Mouse (Mus musculus) c-Kit-positive CD71-positive TER-119-negative erythroid progenitor cells, embryonic 14.5 days (primary cell): ENCODE measurements around the gene Chrm1.

Experiments
- DNase-seq: peaks from one replicate; pipeline ENCODE4 v3.0.0-alpha.2; 2013; ENCODE audit warnings: low read depth

The Chrm1 gene

DNA sequence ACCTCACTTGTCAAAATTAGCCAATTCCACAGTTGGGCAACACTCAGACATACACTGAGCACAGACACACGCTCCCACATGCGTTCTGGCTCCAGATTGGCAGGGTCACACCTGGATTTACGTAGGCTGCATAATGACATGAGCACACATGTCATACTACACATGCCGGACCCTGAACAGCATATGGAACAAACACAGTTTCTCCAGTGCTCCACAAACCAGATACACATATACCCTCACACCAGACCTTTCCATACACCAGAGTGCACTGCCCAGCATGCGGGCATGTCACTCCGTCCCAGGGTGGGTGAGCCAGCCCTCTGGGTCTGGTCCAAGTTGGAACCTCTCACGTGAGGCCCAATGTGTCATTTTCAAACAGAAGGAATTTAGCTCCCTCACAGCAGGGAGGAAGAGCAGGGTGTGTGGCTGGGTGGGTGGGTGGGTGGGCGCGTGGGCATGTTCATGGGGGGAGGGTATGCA is at the start of gene Chrm1:
Chrm1 (plus strand) TSS at position 430 of the 480 bp plus-strand sequence.
- DNase-seq: no peak

DNA sequence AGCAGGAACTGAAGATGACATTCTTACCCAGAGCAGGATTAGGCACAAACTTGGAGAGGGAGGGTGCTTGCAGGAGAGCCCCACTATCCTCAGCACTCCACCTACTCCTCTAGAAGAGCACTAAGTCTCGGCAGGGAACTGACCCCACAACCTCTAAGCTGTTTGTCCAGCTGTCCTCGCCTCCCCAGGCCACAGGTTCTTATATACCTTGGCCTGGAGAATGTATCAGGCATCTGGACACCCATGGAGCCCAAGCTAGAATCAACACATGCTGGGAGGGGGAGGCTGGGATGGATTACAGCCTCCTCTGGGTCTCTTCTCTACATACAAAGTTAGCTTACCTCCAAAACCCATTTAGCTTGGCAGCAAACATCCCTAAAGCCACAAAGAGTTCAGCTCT is 49.2 kb upstream of the Chrm1 start:
- no peak for DNase-seq

DNA sequence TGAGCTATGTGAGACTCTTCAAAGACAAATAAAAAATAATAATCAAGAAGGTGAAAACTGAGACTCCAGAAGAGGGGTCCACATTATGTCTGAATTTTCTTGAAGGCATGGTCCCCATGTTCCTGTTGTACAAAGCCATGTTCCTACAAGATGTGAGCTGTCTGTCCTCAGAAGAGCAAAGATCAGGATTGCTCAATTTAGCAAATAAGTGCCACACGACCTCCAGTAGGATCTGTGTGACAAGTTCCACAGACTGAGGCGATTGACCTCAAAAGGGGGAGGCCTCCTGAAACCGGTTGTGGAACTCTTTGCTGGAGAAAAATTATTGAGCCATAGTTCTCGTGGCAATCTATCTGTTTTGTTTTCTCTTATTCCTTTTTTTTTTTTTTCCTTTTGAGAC is 47.3 kb upstream of the Chrm1 start:
- DNase-seq: no peak

DNA sequence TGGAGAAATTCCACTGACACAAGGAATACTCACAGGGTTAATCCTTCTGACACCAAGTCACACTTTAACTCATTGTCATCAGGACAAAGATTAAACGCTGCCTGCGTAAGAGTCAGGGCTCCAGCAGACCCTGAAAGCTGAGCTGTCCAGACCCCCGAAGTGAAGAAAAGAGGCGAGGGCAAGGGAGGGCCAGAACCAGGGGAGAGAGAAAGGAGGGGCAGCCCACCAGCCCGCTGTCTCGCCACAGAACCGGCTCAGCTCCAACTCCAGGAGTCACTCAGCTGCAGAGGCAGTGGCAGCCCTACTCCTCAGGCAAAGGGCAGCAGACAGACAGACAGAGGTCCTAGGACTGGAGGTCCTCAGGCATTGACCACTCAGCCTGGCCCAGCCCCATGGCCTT is 45.7 kb upstream of the Chrm1 start, which contains the start of gene Slc22a6:
Slc22a6 (plus strand) TSS at position 136 of the 400 bp plus-strand sequence.
- DNase-seq: no peak

DNA sequence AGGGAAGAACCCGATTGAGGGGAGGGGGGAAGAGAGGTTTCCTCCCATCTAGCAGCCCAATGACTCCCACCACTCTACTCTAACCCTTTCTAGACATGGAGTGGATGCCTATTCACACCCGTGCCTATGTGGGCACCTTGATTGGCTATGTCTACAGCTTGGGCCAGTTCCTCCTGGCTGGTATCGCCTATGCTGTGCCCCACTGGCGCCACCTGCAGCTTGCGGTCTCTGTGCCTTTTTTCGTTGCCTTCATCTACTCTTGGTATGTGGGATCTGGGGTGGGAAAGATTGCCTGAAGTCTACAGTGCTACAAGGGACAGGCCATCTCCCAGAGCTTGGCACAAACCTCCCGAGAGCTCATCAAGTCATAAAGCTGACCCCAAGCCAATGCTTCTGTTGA is 42.5 kb upstream of the Chrm1 start:
- DNase-seq: no peak

DNA sequence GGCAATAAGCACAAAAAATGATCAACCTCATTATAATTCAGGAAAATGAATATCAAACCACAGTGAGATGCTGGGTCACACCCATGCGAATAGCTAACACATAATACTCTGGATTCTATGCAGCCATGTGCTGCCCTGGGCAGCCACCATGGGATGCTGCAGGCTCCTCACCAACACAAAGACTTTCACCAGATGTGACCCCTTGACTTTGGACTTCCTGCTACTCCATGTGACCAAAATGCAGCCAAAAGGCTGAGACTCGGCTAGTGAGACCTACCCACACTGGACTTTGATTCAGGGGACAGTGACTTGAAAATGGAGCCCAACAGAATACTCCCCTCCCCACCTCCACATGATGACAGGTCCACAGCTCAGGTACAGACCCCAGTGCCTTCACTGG is 33.3 kb upstream of the Chrm1 start:
- DNase-seq: no peak

DNA sequence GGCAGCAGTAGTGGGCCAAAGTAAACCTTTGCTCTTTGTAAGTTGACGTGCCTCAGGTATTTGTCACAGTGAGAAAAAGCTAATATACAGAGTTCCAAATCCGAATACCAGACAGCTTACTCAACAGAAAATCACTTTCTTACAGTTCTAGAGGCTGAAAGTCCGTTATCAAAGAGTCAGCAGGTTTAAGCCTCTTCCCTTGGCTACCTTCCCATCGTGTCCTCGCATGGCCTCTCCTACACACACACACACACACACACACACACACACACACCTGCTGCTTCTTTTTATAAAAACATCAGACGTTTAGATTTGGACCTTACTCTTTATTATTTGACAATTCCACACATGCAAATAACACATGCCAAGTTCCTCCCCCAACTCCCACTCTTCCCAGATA is 32.8 kb upstream of the Chrm1 start:
- no peak for DNase-seq

DNA sequence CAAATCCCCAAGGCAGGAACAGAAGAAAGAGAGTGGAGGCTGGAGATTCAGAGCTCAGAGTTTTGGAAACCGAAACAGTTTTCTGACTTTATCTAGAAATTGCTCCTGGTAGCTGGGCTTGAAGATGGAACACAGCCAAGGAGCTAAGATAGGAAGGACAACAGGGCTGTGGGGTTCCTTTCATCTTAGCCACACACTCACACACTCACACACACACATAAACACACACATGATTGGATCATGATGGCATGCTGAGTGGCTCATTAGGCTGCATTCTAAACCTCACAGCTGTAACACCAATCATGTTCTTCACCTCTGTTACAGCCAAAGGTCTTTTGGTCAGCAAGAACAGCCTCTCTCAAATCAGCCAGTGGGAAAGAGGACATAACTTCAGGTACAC is 31.6 kb upstream of the Chrm1 start:
- no peak for DNase-seq

DNA sequence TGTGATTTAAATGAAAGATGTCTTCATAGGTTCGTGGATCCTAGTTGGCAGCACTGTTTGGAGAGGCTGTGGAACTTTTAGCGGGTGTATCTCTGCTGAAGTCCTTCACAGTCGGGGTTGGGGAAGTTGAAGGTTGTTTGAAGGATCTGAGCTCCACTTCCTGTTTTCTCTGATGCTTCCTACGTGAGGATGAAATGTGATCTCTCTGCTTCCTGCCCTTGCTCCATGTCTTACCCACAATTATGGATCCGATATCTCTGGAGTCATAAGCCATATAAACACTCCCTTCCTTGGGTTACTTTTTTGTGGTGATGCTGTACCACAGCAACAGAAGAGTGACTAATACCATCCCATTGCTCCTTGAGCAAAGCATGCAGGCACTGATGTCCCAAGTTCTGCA is 21.5 kb upstream of the Chrm1 start:
- DNase-seq: no peak

DNA sequence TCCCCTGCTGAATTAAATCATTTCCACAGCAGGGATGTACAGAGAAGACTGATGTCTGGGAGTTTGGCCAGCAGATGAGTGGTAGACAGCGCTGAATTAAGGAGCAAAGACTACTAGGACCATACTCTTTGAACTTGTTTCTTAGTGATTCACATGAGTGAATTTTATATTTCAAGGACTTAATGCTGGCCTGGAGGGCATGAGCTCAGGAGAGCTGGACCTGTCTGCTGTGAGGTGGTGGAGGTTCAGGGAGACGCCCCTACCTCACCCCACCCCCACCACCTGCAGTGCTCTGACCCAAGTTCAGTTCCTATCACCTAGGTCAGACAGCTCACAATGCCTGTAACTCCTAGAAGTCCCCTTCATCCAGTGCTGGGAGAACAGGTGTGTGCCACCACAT is 17.2 kb upstream of the Chrm1 start:
- DNase-seq: no peak

DNA sequence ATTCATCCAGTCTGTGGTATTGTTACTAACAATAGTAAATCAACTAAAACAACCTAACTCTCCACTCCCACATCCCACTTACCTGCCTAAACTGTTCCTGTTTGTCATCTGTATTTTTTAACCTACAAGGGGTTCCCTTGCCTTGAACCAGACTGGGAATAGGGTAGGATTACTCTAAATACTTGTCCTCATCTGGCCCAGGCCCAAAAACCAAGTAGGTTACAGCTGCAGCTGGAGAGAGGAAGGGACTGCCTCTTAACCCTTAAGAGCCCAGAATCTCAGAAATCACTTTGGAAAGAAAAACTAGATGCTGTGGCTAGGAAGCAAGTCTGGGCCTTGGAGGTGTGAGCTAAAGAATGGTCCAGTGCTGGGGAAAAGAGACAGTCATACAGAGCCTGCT is 7.8 kb upstream of the Chrm1 start:
- no peak for DNase-seq

DNA sequence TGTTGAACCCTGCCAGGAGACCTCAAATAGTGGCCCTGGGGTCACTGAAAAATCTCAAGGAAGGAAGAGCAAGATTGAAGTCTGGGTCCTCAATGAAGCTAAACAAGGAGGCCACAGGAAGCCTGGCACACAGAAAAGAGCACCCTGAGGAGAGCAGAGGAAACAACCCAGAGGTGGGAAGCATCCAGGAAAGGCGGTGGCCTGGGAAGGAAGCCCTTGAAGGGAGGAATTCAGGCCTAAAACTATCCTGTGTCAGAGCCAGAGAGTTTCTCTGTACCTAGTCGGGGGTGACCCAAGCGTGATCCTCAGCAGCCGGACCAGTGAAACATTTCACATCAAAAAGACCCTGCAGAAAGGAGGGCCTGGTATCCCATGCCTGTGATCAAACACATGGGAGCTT is 7.2 kb upstream of the Chrm1 start:
- no peak for DNase-seq

DNA sequence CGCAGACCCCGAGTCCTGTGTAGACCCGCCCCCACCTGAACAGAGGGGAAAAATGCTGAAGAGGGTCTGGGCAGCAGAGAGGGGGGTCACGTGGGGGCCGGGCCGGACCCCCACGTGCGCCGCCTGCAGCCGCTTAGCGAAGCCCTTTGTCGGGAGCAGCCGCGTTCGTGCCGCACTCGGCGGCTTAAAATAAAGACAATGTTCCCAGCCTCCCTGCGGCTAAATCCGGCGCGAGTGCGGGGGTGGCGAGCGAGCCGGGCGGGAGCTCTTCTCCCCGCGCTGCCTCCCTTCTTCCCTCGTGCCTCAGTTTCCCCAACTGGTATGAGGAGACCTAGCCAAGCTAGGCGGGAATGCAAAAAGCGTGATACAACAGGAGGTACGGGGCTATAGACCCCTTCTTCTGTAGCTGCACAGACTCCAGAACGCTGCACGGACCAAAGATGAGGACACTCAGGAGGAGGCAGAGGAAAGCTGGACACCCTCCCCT is 1.7 kb upstream of the Chrm1 start:
- DNase-seq: no peak

DNA sequence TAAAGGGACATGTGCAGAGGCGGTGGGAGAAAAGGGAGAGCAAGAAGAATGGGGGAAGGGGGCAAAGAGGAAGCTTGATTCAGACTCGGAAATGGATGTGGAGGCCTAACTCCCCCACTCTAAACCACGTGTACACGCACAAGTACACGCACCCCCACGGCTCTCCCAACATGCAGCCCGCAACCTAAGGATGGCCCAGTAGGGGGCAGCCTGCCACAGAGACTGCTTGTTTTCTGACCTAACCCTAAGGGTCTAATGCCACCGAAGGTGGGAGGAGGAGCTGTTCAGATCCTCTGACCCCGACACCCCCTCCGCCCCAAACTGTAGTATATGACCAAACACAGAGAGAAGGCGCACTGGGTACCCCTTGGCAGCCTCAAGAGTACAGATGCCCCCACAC is 1.3 kb upstream of the Chrm1 start:
- DNase-seq: peak; percentile 44

DNA sequence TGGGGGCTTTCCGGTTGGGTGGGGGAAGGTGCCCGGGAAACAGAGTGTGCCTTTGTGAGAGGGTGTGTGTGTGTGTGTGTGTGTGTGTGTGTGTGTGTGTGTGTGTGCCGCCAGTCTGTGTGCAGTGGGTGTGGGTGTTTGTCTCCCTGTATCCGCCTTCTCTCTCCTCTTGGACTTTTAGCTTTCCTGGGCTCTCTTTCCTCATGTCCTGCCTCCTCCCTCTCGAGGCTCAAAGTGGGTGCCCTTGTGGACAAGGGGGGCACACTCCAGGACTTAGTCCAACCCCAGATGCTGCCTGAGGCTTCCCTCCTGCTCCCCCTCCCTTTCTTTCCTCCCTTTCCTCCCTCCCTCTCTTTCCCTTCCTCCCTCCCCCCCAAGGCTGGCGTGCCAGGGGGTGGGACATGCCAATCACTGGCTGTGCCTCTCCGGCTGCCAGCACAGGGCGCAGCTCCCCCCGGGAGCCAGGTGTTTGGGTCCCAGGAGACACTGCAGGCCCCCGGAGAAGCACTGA is 377 bp downstream of the Chrm1 start:
- no peak for DNase-seq

DNA sequence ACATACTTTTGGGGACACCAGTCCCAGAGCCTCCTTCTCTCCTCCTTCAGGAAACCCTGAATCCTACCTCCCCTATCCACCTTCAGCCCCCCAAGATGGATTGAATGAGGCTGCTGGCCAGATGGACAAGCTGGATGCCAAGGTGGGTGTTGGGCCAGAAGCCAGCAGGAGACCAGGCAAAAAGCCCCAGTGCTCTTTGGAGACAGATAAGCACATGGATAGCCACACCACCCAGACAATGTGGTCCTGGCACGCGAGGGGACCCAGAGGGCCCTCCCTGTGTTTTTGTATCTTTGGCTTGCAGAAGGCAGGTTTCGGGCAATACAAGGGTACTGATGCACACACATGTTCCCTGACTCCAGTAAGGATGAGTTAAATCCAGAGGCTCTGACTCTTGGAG is 1.3 kb downstream of the Chrm1 start:
- DNase-seq: no peak

DNA sequence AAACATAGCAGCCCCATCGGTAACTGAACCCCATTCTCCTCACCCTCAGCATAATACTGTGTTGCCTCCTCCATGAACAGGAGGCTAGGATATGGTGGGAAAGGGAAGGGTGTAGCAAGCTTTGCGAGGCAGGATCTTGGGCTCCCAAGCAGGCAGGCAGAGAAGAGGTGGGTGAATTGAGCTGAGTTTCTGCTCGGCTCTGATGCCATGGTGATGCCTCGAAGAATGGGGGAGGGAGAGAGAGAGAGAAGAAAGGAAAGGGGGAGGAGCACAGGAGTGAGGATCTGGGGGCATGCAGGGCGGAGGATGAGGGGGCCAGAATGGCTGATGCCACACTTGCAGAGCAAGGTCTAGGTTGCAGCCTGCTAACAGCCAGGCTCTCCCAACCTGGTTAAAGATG is 2.2 kb downstream of the Chrm1 start:
- DNase-seq: no peak

DNA sequence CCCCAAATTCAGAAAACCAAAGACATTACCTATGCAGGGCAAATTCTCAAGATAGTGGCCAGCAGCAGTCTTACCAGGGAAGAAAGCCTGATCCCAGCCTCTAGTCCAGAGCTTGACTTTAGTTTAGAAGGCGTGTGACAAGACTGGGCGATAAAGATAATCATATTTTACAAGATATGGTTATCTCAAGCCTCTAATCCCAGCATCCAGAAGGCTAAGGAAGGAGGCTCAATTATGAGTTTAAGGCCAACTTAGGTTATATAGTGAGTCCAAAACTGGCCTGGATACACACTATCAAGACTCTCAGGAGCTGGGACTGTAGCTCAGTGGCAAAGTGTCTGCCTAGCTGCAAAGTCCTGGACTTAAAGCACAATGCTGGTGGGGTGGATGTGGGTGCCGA is 9.3 kb downstream of the Chrm1 start:
- peak; percentile 40 for DNase-seq

DNA sequence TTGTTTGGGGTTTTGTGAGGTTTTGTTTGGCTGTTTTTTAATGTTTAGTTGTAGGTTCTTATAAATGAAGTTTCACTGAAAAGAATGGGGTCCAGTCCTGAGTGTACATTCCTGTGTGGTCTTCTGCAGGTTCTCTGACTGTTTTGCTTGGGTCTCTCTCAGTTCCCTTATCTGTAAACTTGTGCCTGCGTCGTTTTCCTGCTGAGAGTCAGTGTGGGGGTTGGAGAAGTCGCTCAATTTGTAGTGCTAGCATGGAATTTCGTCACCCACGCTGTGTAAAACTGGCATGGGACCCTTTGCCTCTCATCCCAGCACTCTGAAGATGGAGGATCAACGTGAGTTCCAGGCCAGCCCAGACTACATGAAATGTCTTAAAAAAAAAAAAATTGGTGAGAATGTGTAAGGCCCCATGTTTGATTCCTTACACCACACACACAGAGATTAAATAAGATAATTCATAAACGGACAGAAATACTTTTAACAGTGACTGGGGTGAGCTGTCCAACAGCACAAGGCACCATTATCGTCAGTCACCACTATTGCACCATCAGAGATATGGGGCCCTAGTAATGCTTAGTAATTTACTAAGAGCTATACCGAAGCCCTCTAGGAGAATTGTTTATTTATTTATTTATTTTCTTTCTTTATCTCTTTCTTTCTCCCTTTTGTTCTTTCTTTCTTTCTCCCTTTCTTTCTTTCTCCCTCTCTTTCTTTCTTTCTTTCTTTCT is 9.9 kb downstream of the Chrm1 start:
- DNase-seq: peak; percentile 35

DNA sequence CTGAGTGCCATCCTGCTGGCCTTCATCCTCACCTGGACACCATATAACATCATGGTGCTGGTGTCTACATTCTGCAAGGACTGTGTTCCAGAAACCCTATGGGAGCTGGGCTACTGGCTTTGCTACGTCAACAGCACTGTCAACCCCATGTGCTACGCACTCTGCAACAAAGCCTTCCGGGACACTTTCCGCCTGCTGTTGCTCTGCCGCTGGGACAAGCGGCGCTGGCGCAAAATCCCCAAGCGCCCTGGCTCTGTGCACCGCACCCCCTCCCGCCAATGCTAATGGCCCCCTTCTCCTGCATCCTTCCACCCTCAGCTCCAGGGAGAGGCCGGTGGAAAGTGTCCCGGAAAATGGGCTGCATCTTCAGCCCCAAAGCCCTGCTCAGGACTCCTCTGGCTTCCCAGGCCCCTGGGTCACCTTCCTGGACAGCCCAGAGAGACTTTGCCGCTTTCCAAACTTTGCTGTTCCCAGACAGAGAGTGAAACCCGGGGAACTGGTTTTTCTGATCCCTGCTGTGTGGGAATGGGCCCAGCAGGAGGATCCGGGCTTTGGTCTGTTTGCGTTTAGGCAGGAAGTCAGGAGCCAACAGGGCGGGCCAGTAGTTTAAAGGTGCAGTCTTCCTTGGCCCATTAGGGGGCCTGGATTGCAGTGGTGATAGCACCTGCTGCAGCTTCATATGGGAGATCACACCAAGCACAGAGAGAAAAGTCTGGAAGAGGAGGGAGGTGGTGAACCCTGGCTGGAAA is 15.6 kb downstream of the Chrm1 start:
- no peak for DNase-seq

DNA sequence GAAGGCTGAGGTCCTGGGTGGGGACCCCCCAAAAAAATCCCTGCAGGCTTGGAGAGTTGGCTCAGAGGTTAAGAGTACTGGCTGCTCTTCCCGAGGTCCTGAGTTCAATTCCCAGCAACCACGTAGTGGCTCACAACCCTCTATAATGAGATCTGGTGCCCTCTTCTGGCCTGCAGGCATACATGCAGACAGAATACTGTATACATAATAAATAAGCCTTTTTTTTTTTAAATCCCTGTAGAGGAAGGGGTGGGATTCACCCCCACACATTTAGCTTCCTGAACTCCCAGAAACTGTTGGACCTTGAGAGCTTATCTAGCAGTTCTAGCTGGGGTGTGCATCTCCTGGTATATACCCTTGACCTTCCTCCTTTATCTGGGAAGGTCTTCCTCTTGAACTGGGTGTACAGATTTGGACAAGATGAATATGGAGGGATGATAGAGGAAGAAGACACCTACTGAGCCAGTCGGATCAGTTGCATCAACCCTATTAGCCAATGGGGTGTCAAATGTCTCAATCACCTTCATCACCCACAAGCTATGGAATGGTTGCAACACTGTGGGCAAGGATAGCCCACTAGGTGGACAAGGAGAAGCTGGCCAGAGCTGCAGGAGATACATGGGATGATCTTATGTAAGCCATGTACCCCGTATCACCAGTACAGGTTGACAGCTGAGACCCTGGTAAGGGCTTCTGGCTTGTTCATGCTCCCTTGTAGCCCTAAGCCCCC is 18.2 kb downstream of the Chrm1 start:
- DNase-seq: no peak

DNA sequence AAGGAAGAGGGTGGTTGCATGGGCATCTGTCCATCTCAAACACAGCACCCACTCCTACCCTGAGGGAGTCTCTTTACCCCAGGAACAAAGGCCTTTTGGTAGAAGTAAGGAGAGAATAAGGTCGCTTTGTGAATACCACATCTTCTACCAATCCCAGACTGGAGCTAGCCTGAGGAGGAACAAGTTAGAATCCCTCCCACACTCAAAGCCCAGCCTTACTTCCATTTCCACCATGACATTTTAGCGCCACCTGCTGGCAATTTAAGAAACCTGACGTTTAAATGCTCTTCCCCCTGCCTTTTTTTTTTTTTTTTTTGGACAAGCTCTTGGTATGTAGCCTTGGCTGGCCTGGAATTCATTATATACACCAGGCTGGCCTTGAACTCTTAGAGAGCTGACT is 19.4 kb downstream of the Chrm1 start:
- peak; percentile 83 for DNase-seq

DNA sequence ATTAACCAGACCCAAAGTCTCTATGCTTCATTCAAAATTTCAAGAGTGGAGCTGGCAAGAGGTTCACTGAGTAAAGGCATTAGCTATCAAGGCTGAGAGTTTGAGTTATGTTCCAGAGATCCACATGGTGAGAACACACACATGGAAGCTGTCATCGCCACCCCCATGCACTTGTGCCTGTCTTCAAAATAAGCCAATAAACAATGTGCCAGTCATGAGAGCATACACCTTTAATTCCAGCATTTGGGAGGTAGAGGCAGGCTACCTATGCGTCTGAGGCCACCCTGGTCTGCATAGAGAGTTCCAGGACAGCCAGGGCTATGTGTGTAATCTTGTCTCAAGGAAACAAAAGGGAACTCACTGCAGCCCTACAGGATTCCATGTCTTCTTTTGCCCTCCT is 20.0 kb downstream of the Chrm1 start:
- DNase-seq: no peak
